Comparison of ENCODE assay signal across 8 mouse cellular contexts in genomic region chr3:55242422-55243055, GRCm38 (mm10). TPM values are rescaled to one million over a fixed set of nuclear protein-coding genes. Genes with fewer than 3 reads are reported as not detected.
DNase-seq lines count a peak whose midpoint lies in the region; ATAC-seq and TF ChIP-seq lines count a peak whose summit lies in the region.

No protein-coding gene starts in this region.

- intact Hi-C loops in gastrocnemius, adult 2 months (cut with DNase I) = loop anchor here (10.0 kb wide), 1 partner anchor 112 kb away; no protein-coding TSS in a partner anchor

- TF ChIP-seq CTCF in cortical plate, adult 2 months (IDR thresholded peaks at IDR 0.05; ENCODE audit: extremely low read depth, insufficient read depth, low read length) = no peak
- TF ChIP-seq CTCF in gastrocnemius, adult 2 months (IDR thresholded peaks at IDR 0.05) = peak; percentile 30; the same call in 1 of the 2 replicates

- H3K27ac ChIP-seq in cortical plate, adult 2 months (ENCODE audit: insufficient read depth, low read length) = peak overlapping the region; percentile 76
- peak overlapping the region; percentile 66 for H3K27ac ChIP-seq in gastrocnemius, adult 2 months
- peak overlapping the region; percentile 98 for H3K27ac ChIP-seq in hindbrain, embryonic 15.5 days (replicated peaks)

- TF ChIP-seq POLR2A in cortical plate, adult 2 months (IDR thresholded peaks at IDR 0.05; ENCODE audit: extremely low read depth, insufficient read depth, low read length) = peak; percentile 100

- H3K4me2 ChIP-seq in hindbrain, embryonic 15.5 days = peak overlapping the region; percentile 72

- H3K9me3 ChIP-seq in hindbrain, embryonic 15.5 days = no peaks in the 10 kb centered on the region

- H3K27me3 ChIP-seq in hindbrain, embryonic 15.5 days = no peaks in the 10 kb centered on the region

- peaks cover 2% of the 10 kb centered on the region; the same call in 1 of the 2 replicates for H3K4me1 ChIP-seq in cortical plate, adult 2 months (ENCODE audit: control insufficient read depth, insufficient read depth, low read length)
- peaks cover 43% of the 10 kb centered on the region for H3K4me1 ChIP-seq in hindbrain, embryonic 15.5 days (replicated peaks)

- ATAC-seq in hindbrain, embryonic 15.5 days (ENCODE audit: low FRiP score, low read depth) = peak; percentile 96
- no peak for ATAC-seq in megakaryocyte progenitor cell, adult 5-6 weeks (replicated peaks; ENCODE audit: poor library complexity)

- DNase-seq in R1 (ENCODE audit: low read depth, low spot score) = peak; percentile 61
- peak; percentile 90 for DNase-seq in gastrocnemius, adult 2 months
- peak; percentile 85 to 88 for DNase-seq in left cerebral cortex, adult 18-20 months (ENCODE audit: low spot score in 2 of 2)
- peak; percentile 72 for DNase-seq in lung, postnatal 36 days
- peak; percentile 84 for DNase-seq in right cerebral cortex, postnatal 36 days (ENCODE audit: low spot score in 2 of 2)

- peaks cover 4% of the 10 kb centered on the region for H3K36me3 ChIP-seq in hindbrain, embryonic 15.5 days

- H3K4me3 ChIP-seq in cortical plate, adult 2 months (ENCODE audit: insufficient read depth, low read length) = peak overlapping the region; percentile 82
- peak overlapping the region; percentile 73 for H3K4me3 ChIP-seq in gastrocnemius, adult 2 months
- peak overlapping the region; percentile 79 for H3K4me3 ChIP-seq in hindbrain, embryonic 15.5 days

- H3K9ac ChIP-seq in hindbrain, embryonic 15.5 days = peak overlapping the region; percentile 98

- under 1% methylated on average over 43 of the region's 45 CpGs for WGBS in hindbrain, embryonic 15.5 days

RNA-seq across cellular contexts. Expression of gene Dclk1, which starts 0.4 kb away (rescaled TPM):
- polyA plus RNA-seq in cortical plate, adult 2 months (2012; rRNA removed) = 333 and 339 TPM in 2 replicates
- 1 to 10 TPM; 1.5 to 3.5 TPM for total RNA-seq in gastrocnemius, adult 2 months (2021)
- 246 and 266 TPM in 2 replicates for polyA plus RNA-seq in hindbrain, embryonic 15.5 days (2015; fragmentation: Nextera tagmentation; extraction: Ambion mirVana)
- total RNA-seq in left cerebral cortex, adult 18-20 months (2021) = 100 to 1,000 TPM; 785 to 850 TPM
- not detected in 2 replicates for total RNA-seq in megakaryocyte progenitor cell, adult 5-6 weeks (2015)
- total RNA-seq in megakaryocyte progenitor cell, adult 5-6 weeks (2017) = not detected in 2 replicates

Comparison
In these comparisons a context has a peak if more than half of its experiments do, and no peak if none do; other contexts are left out.
1. RNA of gene Dclk1, which starts 0.4 kb away (total RNA-seq): 785 to 850 TPM in left cerebral cortex, adult 18-20 months; 1.5 to 3.5 TPM in gastrocnemius, adult 2 months and not detected in megakaryocyte progenitor cell, adult 5-6 weeks; every median in the first group is over 100 times any median in the second.
2. Peak in every context shown above with its lines, with median percentiles within 50 percentile points of each other: DNase-seq, H3K27ac ChIP-seq and H3K4me3 ChIP-seq.